12 mouse cellular contexts compared by ENCODE assay signal in genomic region chr13:120223012-120223659, GRCm38 (mm10). TPM values are rescaled to one million over a fixed set of nuclear protein-coding genes. Genes with fewer than 3 reads are reported as not detected.
DNase-seq lines count a peak whose midpoint lies in the region; ATAC-seq lines count a peak whose summit lies in the region.
"Had no signal": no experiment of that assay in that cellular context is flagged by ENCODE, and none has a peak within 500 bp of the region (broad histone marks: within the 10 kb centered on the region; RNA-seq: fewer than 3 reads in every experiment).

No protein-coding gene starts in this region.

- ATAC-seq in cerebellum, adult (ENCODE audit: insufficient number of reproducible peaks, low FRiP score, low TSS enrichment) = peak; percentile 36; the same call in 1 of the 2 replicates
- peak; percentile 62 to 67 for ATAC-seq in hematopoietic stem cell, adult 5-6 weeks (replicated peaks in 1 of 2; ENCODE audit: insufficient read depth in 1 of 2, low FRiP score in 2 of 2, low TSS enrichment in 1 of 2, low read depth in 1 of 2, poor library complexity in 2 of 2, severe bottlenecking in 2 of 2)
- ATAC-seq in megakaryocyte progenitor cell, adult 5-6 weeks (replicated peaks; ENCODE audit: poor library complexity) = peak; percentile 69
- ATAC-seq in monocyte, adult 5-6 weeks (replicated peaks; ENCODE audit: insufficient number of reproducible peaks, low FRiP score, low TSS enrichment, poor library complexity, severe bottlenecking) = peak; percentile 53; the same call in 1 of the 2 replicates

- DNase-seq in ES-CJ7 (ENCODE audit: low read depth, low spot score) = peak; percentile 24
- DNase-seq in cerebellum, adult 9-10 months = peak; percentile 5
- peak; percentile 10 to 12 for DNase-seq in cerebellum, postnatal 25 days

RNA-seq across cellular contexts. Expression of gene Gm21762, which starts 7.4 kb away (rescaled TPM):
- 2.6 TPM in 1 of 2 replicates, not detected in the other for total RNA-seq in hematopoietic stem cell, adult 5-6 weeks (2017)
- not detected in 2 replicates for total RNA-seq in megakaryocyte progenitor cell, adult 5-6 weeks (2015)
- not detected in 2 replicates for total RNA-seq in megakaryocyte progenitor cell, adult 5-6 weeks (2017)
- not detected in 3 replicates for total RNA-seq in monocyte, adult 5-6 weeks (2017)
- total RNA-seq: adrenal gland, postnatal 10 days; ES-E14; gastrocnemius, adult 2 months; gastrocnemius, postnatal 25 days; heart, postnatal 36 days had no signal

RNA-seq across cellular contexts. Expression of gene Gm21731, which starts 15.8 kb away (rescaled TPM):
- not detected in 2 replicates for total RNA-seq in hematopoietic stem cell, adult 5-6 weeks (2017)
- total RNA-seq in megakaryocyte progenitor cell, adult 5-6 weeks (2015) = not detected in 2 replicates
- total RNA-seq in megakaryocyte progenitor cell, adult 5-6 weeks (2017) = not detected in 2 replicates
- total RNA-seq in monocyte, adult 5-6 weeks (2017) = not detected in 3 replicates
- total RNA-seq: adrenal gland, postnatal 10 days; gastrocnemius, adult 2 months; gastrocnemius, postnatal 25 days; heart, postnatal 36 days had no signal

RNA-seq across cellular contexts. Expression of gene AF067061, which starts 39.8 kb away (rescaled TPM):
- total RNA-seq in hematopoietic stem cell, adult 5-6 weeks (2017) = not detected in 2 replicates
- total RNA-seq in megakaryocyte progenitor cell, adult 5-6 weeks (2015) = not detected in 2 replicates
- not detected in 2 replicates for total RNA-seq in megakaryocyte progenitor cell, adult 5-6 weeks (2017)
- total RNA-seq in monocyte, adult 5-6 weeks (2017) = not detected in 3 replicates
- total RNA-seq: adrenal gland, postnatal 10 days; gastrocnemius, adult 2 months; gastrocnemius, postnatal 25 days; heart, postnatal 36 days had no signal

RNA-seq across cellular contexts. Expression of gene Gm21818, which starts 50.9 kb away (rescaled TPM):
- total RNA-seq in hematopoietic stem cell, adult 5-6 weeks (2017) = not detected in 2 replicates
- total RNA-seq in megakaryocyte progenitor cell, adult 5-6 weeks (2015) = not detected in 2 replicates
- total RNA-seq in megakaryocyte progenitor cell, adult 5-6 weeks (2017) = not detected in 2 replicates
- total RNA-seq in monocyte, adult 5-6 weeks (2017) = not detected in 3 replicates
- total RNA-seq: adrenal gland, postnatal 10 days; gastrocnemius, adult 2 months; gastrocnemius, postnatal 25 days; heart, postnatal 36 days had no signal

Comparison
In these comparisons a context has a peak if more than half of its experiments do, and no peak if none do; other contexts are left out.
1. Peak in every context shown above with its lines: DNase-seq and ATAC-seq.